Mouse (Mus musculus) embryonic facial prominence, embryonic 11.5 days (tissue): ENCODE measurements around the gene Slc36a1. TPM values are rescaled to one million over a fixed set of nuclear protein-coding genes. Genes with fewer than 3 reads are reported as not detected.

ENCODE experiments used
- ATAC-seq: fragments of 200-750 bp; cut with Nextera tagmentation; replicated peaks from 2 replicates; pipeline ENCODE4 v1.8.0; 2017; ENCODE audit warnings: low read depth; ENCODE audit not compliant: insufficient number of reproducible peaks, low FRiP score, low TSS enrichment
- DNase-seq: peaks from one replicate; pipeline ENCODE4 v3.0.0-alpha.2; 2015; ENCODE audit warnings: low spot score
- H3K27ac ChIP-seq: fragments of 300-500 bp; sonication (generic); replicated peaks from 2 replicates; pipeline ENCODE4 v1.5.1; 2014; ENCODE audit warnings: mild to moderate bottlenecking, low read depth, low read length, control low read depth
- H3K27me3 ChIP-seq: fragments of 300-500 bp; sonication (generic); 2 replicates; pipeline ENCODE4 v1.6.1; 2014; ENCODE audit warnings: mild to moderate bottlenecking, low read length, moderate library complexity, mixed read lengths; ENCODE audit not compliant: control insufficient read depth, insufficient read depth
- H3K36me3 ChIP-seq: fragments of 300-500 bp; sonication (generic); replicated peaks from 2 replicates; pipeline ENCODE4 v1.6.1; 2014; ENCODE audit warnings: low read depth, mild to moderate bottlenecking, low read length, moderate library complexity, mixed read lengths; ENCODE audit not compliant: control insufficient read depth, insufficient read depth
- H3K4me1 ChIP-seq: fragments of 300-500 bp; sonication (generic); 2 replicates; pipeline ENCODE4 v1.6.1; 2014; ENCODE audit warnings: low read length, mixed read lengths; ENCODE audit not compliant: control insufficient read depth, insufficient read depth
- H3K4me2 ChIP-seq: fragments of 300-500 bp; sonication (generic); 2 replicates; pipeline ENCODE4 v1.6.1; 2014; ENCODE audit warnings: low read depth, mild to moderate bottlenecking, control low read depth, low read length, moderate library complexity
- H3K4me3 ChIP-seq: fragments of 300-500 bp; sonication (generic); 2 replicates; pipeline ENCODE4 v1.5.1; 2014; ENCODE audit warnings: low read depth, low read length, control low read depth
- H3K9ac ChIP-seq: fragments of 300-500 bp; sonication (generic); replicated peaks from 2 replicates; pipeline ENCODE4 v1.6.1; 2014; ENCODE audit warnings: mild to moderate bottlenecking, control low read depth, low read length
- H3K9me3 ChIP-seq: fragments of 300-500 bp; sonication (generic); replicated peaks from 2 replicates; pipeline ENCODE4 v1.6.1; 2016; ENCODE audit warnings: mild to moderate bottlenecking, low read length, inconsistent platforms, mixed read lengths; ENCODE audit not compliant: control insufficient read depth
- WGBS: fragments of 180-500 bp; shearing (Covaris S2); extraction: QIAGEN DNeasy Blood & Tissue Kit; methylation state at CpG from one replicate; pipeline ENCODE4 v1.1.7; 2014; 5-methylcytosine and 5-hydroxymethylcytosine counted together
- polyA plus RNA-seq: library from polyadenylated mRNA; unstranded; fragments of >200 nt; fragmentation: Nextera tagmentation; extraction: Ambion mirVana; gene quantifications from 2 replicates; pipeline ENCODE4 v1.2.1, GENCODE M21; 2014

Gene Slc36a1
- polyA plus RNA-seq, 1 experiment from 2014 or later: 1.9 TPM

DNA sequence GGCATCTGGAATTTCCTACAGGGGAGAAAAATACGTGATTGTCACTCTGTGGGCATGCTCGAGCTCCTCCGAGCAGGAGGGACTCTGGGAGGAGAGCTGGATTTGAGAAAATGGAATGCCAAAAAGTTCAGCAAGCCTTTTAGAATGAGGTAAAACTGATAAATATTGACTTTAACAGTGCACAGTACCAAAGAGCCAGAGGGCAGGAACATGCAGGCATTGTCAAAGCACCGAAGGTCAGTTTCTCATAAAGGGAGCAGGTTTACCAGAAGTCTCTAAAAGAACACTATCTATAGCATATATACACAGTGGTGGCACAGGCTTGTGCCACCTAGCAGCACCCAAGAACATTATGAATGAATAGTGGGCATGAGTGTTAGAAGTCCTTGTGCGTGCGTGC, 35.2 kb upstream of the Slc36a1 start:
- no peaks in the 10 kb centered on the region for H3K9me3 ChIP-seq
- no peak overlapping the region for H3K27ac ChIP-seq
- 89% methylated on average over 6 of the region's 6 CpGs for WGBS
- no peak overlapping the region for H3K9ac ChIP-seq
- no peak overlapping the region for H3K4me3 ChIP-seq
- H3K4me2 ChIP-seq: no peak overlapping the region
- H3K27me3 ChIP-seq: no peaks in the 10 kb centered on the region
- H3K4me1 ChIP-seq: no peaks in the 10 kb centered on the region
- DNase-seq (no peak), ATAC-seq (no peak)
- H3K36me3 ChIP-seq: no peaks in the 10 kb centered on the region

DNA sequence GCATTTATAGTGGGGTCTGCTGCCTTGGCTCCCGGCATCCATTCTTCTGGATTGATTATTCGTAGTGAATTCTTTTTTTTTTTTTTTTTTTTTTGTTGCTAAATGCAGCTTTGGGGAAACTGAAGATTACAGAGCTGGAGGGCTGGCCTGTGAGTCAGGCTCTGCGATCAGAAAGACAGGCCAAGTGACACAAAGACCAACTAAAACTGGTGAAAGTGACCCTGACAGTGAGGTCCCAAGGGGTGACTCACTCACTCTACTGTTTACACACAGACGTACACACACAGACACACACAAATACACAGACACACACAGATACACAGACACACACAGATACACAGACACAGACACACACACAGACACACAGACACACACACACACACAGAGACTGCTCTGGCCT, 33.6 kb upstream of the Slc36a1 start:
- Histone ChIP-seq H3K4me3 (no peak overlapping the region), H3K27ac (no peak overlapping the region), H3K9ac (no peak overlapping the region), H3K36me3 (no peaks in the 10 kb centered on the region), H3K9me3 (no peaks in the 10 kb centered on the region), H3K4me1 (no peaks in the 10 kb centered on the region), H3K27me3 (no peaks in the 10 kb centered on the region), H3K4me2 (no peak overlapping the region)
- WGBS: 83% methylated on average over 4 of the region's 4 CpGs
- DNase-seq (no peak), ATAC-seq (no peak)

DNA sequence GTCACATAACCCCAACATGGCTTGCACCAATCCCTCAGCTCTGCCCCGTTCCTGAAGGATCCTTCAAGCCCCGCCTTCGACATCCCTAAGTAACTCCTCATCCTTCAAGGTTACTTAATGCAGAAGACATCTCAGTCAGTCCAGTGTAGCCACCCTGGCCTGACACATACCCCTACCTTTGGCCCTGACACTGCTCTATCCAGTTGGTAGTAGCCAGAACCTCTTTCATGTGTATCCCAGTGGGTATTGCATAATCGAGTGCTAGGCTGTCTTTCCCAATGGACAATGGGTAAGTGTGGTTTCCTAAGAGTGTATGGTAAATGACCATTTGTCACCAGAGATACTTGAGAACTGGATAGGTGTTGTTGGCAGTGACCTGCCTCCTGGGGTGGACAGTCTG, 25.3 kb upstream of the Slc36a1 start:
- DNase-seq (no peak), ATAC-seq (no peak)
- Histone ChIP-seq H3K4me1 (no peaks in the 10 kb centered on the region), H3K27me3 (no peaks in the 10 kb centered on the region), H3K36me3 (no peaks in the 10 kb centered on the region), H3K9ac (no peak overlapping the region), H3K4me2 (no peak overlapping the region), H3K4me3 (no peak overlapping the region), H3K9me3 (no peaks in the 10 kb centered on the region), H3K27ac (no peak overlapping the region)
- 82% methylated on average over 4 of the region's 4 CpGs for WGBS

DNA sequence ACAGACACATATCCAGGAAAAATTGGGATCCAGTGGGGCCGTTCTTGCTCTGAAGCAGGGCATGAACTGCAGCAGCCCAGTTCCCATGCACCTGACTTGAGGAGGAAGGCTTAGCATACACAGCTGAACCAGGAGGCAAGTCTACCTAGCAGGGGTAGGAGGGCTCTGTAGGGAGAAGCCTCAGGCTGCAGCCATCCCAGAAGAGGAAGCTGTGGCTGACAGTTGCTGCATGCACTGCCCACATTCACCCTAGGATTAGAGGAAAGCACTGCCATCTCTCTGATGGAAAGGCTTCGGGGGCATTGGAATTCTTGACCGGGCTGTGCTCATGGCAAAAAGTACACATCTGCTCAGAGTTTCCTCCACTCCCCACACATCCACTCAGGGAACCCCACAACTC, 24.3 kb upstream of the Slc36a1 start:
- H3K27ac ChIP-seq: no peak overlapping the region
- 80% methylated on average over 3 of the region's 3 CpGs for WGBS

DNA sequence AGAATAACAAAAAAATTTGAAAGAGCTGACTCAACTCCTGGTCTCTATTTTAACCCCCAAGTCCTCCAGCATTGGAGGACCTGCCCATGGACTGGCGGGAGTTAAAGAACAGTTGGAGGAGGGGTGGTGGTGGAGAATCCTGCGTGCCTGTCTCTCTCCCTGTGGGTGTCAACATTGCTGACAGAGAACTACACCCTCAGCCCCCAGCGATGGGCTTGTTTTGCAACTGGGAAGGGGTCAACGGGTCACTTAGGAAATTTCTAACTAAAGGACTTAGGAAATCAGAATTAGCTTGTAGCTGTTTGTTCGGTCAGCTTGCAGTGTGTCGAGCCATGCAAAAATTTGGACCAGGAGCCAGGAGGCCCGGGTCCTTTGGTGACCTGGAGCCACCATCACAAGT, 21.0 kb upstream of the Slc36a1 start:
- H3K27ac ChIP-seq: no peak overlapping the region
- ATAC-seq: no peak
- H3K4me2 ChIP-seq: no peak overlapping the region
- no peak for DNase-seq
- H3K4me1 ChIP-seq: no peaks in the 10 kb centered on the region
- 42% methylated on average over 7 of the region's 7 CpGs for WGBS
- H3K9me3 ChIP-seq: no peaks in the 10 kb centered on the region
- no peaks in the 10 kb centered on the region for H3K36me3 ChIP-seq
- H3K9ac ChIP-seq: no peak overlapping the region
- H3K27me3 ChIP-seq: no peaks in the 10 kb centered on the region
- H3K4me3 ChIP-seq: no peak overlapping the region

More for the DNA sequence above, 24.3 kb upstream of the Slc36a1 start:
- Histone ChIP-seq H3K27me3 (no peaks in the 10 kb centered on the region), H3K9ac (no peak overlapping the region), H3K4me2 (no peak overlapping the region), H3K9me3 (no peaks in the 10 kb centered on the region), H3K4me1 (no peaks in the 10 kb centered on the region), H3K4me3 (no peak overlapping the region), H3K36me3 (no peaks in the 10 kb centered on the region)
- DNase-seq (no peak), ATAC-seq (no peak)

DNA sequence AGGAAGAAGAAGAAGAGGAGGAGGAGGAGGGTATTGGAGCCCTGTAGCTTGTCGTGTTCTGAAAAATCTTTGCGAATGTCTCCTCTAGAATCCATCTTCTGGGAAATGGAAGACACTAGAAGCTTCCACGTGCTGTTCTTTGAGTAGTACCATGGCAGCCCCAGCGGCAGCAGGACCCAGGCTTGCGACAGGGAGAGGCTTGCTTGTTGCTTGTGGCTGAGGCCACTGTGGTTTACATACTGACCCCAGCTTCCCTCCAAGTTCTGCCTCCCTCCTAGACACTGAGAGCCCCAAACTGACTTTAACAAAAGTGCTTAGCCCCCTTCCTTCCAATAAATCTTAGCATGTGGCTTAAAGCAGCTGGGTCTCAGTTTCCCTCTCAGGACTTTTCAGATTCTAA, 19.9 kb upstream of the Slc36a1 start:
- H3K27ac ChIP-seq: no peak overlapping the region
- H3K27me3 ChIP-seq: no peaks in the 10 kb centered on the region
- DNase-seq (no peak), ATAC-seq (no peak)
- H3K4me1 ChIP-seq: no peaks in the 10 kb centered on the region
- no peaks in the 10 kb centered on the region for H3K9me3 ChIP-seq
- H3K4me2 ChIP-seq: no peak overlapping the region
- 82% methylated on average over 5 of the region's 5 CpGs for WGBS
- no peaks in the 10 kb centered on the region for H3K36me3 ChIP-seq
- H3K9ac ChIP-seq: no peak overlapping the region
- no peak overlapping the region for H3K4me3 ChIP-seq

DNA sequence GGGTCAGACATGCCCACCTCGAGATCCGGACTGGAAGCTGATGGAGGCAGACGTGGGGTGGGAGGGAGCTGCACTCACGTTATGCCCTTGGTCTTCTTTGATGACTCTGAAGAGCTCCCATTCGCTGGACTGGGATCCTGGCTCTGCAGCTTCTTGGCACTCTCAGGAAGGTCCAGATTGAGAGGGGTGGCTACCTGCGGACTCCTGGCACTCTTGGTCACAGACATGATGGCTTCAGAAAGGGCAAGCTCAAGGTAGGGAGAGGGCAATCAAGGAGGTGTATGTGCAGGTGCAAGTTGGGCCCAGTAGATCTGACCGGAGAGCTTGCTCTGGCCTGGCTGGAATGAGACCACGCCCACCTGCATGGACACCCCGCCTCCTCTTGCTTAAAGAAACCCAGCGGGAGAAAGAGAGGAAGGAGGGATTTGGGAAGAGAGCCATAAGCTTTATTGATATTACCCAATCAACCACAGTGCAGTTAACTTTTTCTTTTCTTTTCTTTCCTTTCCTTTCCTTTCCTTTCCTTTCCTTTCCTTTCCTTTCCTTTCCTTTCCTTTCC, 19.3 kb upstream of the Slc36a1 start, which contains the start of gene Slc36a2:
Gene Slc36a2 (minus strand): TSS at position 345 of the 559 bp plus-strand sequence.
- ATAC-seq (no peak), DNase-seq (no peak)
- WGBS: 24% methylated on average over 10 of the region's 10 CpGs
- H3K36me3 ChIP-seq: no peaks in the 10 kb centered on the region
- H3K9me3 ChIP-seq: no peaks in the 10 kb centered on the region
- no peaks in the 10 kb centered on the region for H3K4me1 ChIP-seq
- no peak within 1 kb of the TSS for H3K27ac ChIP-seq
- H3K9ac ChIP-seq: no peak within 1 kb of the TSS
- H3K27me3 ChIP-seq: no peaks in the 10 kb centered on the region
- no peak within 1 kb of the TSS for H3K4me3 ChIP-seq
- no peak within 1 kb of the TSS for H3K4me2 ChIP-seq

DNA sequence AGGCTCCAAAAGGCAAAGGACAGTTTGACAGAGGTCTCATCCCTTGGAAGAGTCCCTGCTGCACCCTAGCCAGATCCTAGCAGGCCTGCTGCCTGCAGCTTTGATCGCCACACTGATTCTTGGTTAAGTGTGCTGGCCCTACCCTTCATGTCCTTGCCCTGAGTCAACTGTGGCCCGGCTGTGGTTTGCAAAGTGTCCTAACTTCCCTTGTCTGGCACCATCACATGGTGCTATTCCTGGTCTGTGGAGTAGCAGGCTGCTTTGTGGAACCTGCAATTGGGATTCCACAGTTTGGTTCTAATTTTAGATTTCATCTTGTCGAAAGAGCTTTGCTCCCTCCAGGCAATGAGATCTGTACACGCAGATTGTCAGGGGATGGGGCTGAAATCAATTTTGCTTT, 16.9 kb upstream of the Slc36a1 start:
- DNase-seq (no peak), ATAC-seq (no peak)
- H3K4me2 ChIP-seq: no peak overlapping the region
- no peaks in the 10 kb centered on the region for H3K27me3 ChIP-seq
- H3K9me3 ChIP-seq: no peaks in the 10 kb centered on the region
- H3K4me3 ChIP-seq: no peak overlapping the region
- 65% methylated on average over 4 of the region's 4 CpGs for WGBS
- H3K4me1 ChIP-seq: no peaks in the 10 kb centered on the region
- no peak overlapping the region for H3K9ac ChIP-seq
- no peaks in the 10 kb centered on the region for H3K36me3 ChIP-seq
- no peak overlapping the region for H3K27ac ChIP-seq
